Mouse (Mus musculus): ENCODE data around the gene BC049715. TPM values are rescaled to one million over a fixed set of nuclear protein-coding genes. Genes with fewer than 3 reads are reported as not detected.
"Not testable (repeated sequence)": the region's sequence is repeated elsewhere in the genome, so short reads cannot be mapped to it uniquely, and the experiment has no call there.

The BC049715 gene
- polyA plus RNA-seq, 1 experiment from 2014 or later = 4.0 TPM

DNA sequence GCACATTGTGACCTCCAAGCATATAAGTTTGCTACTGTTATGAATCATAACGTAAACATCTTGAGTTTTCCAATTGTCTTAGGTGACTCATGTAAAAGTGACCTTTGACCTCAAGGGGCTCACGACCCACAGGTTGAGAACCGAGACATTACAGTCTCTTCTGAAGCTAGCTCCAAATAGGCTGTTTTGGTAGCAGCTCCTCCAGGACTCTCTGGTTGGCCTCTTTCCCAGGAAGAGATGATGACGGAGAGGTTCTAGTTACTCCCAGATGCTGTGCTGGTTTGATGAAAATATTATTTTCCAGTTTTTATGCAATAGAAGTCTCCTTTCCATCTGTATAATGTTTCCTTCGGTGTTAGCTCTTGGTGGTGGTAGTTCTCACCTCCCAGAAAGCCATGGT lies 41.5 kb downstream of the BC049715 start:
- ATAC-seq (ENCODE audit: insufficient number of reproducible peaks, insufficient read depth, low FRiP score, low TSS enrichment, low read depth) = no peak

DNA sequence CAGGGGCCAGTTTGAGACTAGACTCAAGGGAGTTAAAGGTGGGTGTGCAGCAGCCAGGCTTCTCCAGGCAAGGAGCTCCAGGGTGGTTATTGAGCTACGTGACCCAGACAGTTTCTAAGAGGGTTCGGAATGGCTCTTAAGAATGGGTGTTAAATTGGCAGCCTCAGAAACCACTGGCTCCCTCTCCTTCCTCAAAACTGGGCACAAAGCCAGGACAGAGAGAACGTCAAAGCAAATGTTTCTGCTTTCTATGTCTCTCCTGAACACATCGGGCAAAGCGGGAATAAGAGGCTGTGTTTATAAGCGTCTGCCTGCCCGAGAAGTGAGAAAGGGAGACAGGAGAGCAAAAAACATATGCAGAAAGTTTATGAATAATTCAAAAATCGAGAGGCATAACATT lies 47.2 kb downstream of the BC049715 start:
- H3K36me3 ChIP-seq = no peaks in the 10 kb centered on the region
- H3K9me3 ChIP-seq = no peaks in the 10 kb centered on the region
- H3K9ac ChIP-seq (replicated peaks) = no peak overlapping the region
- peaks cover 24% of the 10 kb centered on the region for H3K4me1 ChIP-seq (replicated peaks)
- H3K4me2 ChIP-seq = peak overlapping the region; percentile 55
- no peaks in the 10 kb centered on the region for H3K27me3 ChIP-seq
- WGBS = 46% methylated on average over 8 of the region's 8 CpGs
- no peak overlapping the region; the same call in 1 of the 2 replicates for H3K4me3 ChIP-seq (replicated peaks)
- ATAC-seq (ENCODE audit: insufficient number of reproducible peaks, insufficient read depth, low FRiP score, low TSS enrichment, low read depth) = no peak
- H3K27ac ChIP-seq = peak overlapping the region; percentile 8

More for the DNA sequence above, 41.5 kb downstream of the BC049715 start:
- Histone ChIP-seq H3K4me1 (replicated peaks) (peaks cover 18% of the 10 kb centered on the region), H3K27me3 (no peaks in the 10 kb centered on the region), H3K4me2 (no peak overlapping the region), H3K4me3 (replicated peaks) (no peak overlapping the region), H3K27ac (no peak overlapping the region), H3K36me3 (no peaks in the 10 kb centered on the region), H3K9ac (replicated peaks) (no peak overlapping the region), H3K9me3 (no peaks in the 10 kb centered on the region)
- 77% methylated on average over 5 of the region's 5 CpGs for WGBS

- 24% methylated on average over 9 of the region's 9 CpGs for WGBS
- H3K27ac ChIP-seq = peak within 1 kb of the TSS; percentile 60
- H3K4me2 ChIP-seq = peak within 1 kb of the TSS; percentile 55
- peaks cover 24% of the 10 kb centered on the region for H3K4me1 ChIP-seq (replicated peaks)
- H3K36me3 ChIP-seq = no peaks in the 10 kb centered on the region
- ATAC-seq (ENCODE audit: insufficient number of reproducible peaks, insufficient read depth, low FRiP score, low TSS enrichment, low read depth) = peak; percentile 65; the same call in 1 of the 2 replicates
- H3K27me3 ChIP-seq = no peaks in the 10 kb centered on the region
- peak within 1 kb of the TSS; percentile 30 for H3K4me3 ChIP-seq (replicated peaks)
- peak within 1 kb of the TSS; percentile 52 for H3K9ac ChIP-seq (replicated peaks)
- no peaks in the 10 kb centered on the region for H3K9me3 ChIP-seq
Measured at GRCm38 (mm10) chr6:136875670-136876069, 48.2 kb downstream of the BC049715 start, which contains the start of gene Mgp. Gene Mgp (minus strand): TSS chr6:136875823.

DNA sequence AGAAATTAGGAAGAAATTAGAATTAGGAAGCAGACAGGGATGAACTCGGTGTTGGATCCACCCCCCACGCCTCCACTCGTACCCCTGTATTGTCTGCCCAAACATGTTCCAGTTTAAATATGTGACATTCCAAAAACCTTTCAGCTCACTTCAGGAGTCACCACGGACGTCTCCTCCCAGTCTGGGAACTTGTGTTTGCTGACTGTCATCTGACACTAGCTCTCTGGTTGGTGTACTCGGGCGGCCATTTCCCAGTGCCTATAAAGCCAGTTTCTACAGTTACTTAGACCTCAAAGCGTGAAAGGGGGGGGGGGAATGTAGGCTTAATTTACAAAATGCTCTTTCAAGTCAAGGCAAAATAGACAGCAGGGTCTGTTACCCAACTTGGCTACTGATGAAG lies 54.3 kb downstream of the BC049715 start:
- ATAC-seq (ENCODE audit: insufficient number of reproducible peaks, insufficient read depth, low FRiP score, low TSS enrichment, low read depth) = no peak

GRCm38 (mm10) chr6:136883431-136883915 lies 56.0 kb downstream of the BC049715 start:
- Histone ChIP-seq H3K4me1 (replicated peaks) (peaks cover 3% of the 10 kb centered on the region; the same call in 1 of the 2 replicates), H3K36me3 (no peaks in the 10 kb centered on the region), H3K27me3 (no peaks in the 10 kb centered on the region), H3K4me2 (no peak overlapping the region), H3K27ac (no peak overlapping the region), H3K9ac (replicated peaks) (no peak overlapping the region), H3K9me3 (no peaks in the 10 kb centered on the region), H3K4me3 (replicated peaks) (no peak overlapping the region)
- ATAC-seq (ENCODE audit: insufficient number of reproducible peaks, insufficient read depth, low FRiP score, low TSS enrichment, low read depth) = no peak; the same call in 1 of the 2 replicates
- 87% methylated on average over 3 of the region's 3 CpGs for WGBS

More for the DNA sequence above, 54.3 kb downstream of the BC049715 start:
- H3K27me3 ChIP-seq = no peaks in the 10 kb centered on the region
- H3K4me1 ChIP-seq (replicated peaks) = peaks cover 3% of the 10 kb centered on the region; the same call in 1 of the 2 replicates
- H3K9ac ChIP-seq (replicated peaks) = no peak overlapping the region
- H3K36me3 ChIP-seq = no peaks in the 10 kb centered on the region
- H3K27ac ChIP-seq = 0 out of 2 replicates have a peak overlapping the region, but pooled peaks have one; percentile 23
- no peak overlapping the region for H3K4me3 ChIP-seq (replicated peaks)
- 54% methylated on average over 8 of the region's 8 CpGs for WGBS
- no peak overlapping the region for H3K4me2 ChIP-seq
- H3K9me3 ChIP-seq = no peaks in the 10 kb centered on the region

DNA sequence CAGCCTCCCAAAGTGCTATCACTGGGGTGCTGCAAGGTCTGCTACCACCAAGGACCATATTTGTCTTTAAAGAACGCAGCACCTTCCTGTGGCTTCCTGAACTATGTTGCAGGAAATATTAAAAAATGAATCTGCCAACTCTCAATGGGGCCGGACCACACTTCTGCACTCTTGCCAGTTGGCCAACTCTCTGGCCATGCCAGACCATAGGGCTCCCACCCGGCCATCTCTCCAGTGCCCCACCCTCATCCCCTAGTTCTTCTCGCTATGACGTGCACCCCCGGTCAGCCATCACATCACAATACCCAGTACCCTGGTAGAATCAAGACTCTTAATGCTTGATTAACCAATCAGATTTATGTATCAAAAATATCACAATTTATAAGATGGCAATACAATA lies 56.5 kb downstream of the BC049715 start:
- no peak overlapping the region for H3K27ac ChIP-seq
- H3K9ac ChIP-seq (replicated peaks) = no peak overlapping the region
- WGBS = 94% methylated on average over 6 of the region's 6 CpGs
- no peaks in the 10 kb centered on the region for H3K9me3 ChIP-seq
- no peak overlapping the region for H3K4me2 ChIP-seq
- peaks cover 3% of the 10 kb centered on the region; the same call in 1 of the 2 replicates for H3K4me1 ChIP-seq (replicated peaks)
- H3K4me3 ChIP-seq (replicated peaks) = no peak overlapping the region
- no peaks in the 10 kb centered on the region for H3K36me3 ChIP-seq
- ATAC-seq (ENCODE audit: insufficient number of reproducible peaks, insufficient read depth, low FRiP score, low TSS enrichment, low read depth) = no peak
- H3K27me3 ChIP-seq = no peaks in the 10 kb centered on the region

DNA sequence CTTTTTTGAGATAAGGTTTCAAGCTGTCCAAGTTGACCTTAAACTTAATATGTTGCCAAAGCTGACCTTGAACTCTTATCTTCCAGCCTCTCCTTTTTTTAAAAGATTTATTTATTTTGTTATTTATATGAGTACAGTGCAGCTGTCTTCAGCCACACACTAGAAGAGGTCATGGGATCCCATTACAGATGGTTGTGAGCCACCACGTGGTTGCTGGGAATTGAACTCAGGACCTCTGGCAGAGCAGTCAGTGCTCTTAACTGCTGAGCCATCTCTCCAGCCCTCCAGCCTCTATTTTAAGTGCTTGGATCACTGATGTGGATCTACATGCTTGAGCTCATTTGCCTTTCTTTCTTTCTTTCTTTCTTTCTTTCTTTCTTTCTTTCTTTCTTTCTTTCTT lies 57.3 kb downstream of the BC049715 start:
- not testable (repeated sequence) for ATAC-seq (ENCODE audit: insufficient number of reproducible peaks, insufficient read depth, low FRiP score, low TSS enrichment, low read depth)

DNA sequence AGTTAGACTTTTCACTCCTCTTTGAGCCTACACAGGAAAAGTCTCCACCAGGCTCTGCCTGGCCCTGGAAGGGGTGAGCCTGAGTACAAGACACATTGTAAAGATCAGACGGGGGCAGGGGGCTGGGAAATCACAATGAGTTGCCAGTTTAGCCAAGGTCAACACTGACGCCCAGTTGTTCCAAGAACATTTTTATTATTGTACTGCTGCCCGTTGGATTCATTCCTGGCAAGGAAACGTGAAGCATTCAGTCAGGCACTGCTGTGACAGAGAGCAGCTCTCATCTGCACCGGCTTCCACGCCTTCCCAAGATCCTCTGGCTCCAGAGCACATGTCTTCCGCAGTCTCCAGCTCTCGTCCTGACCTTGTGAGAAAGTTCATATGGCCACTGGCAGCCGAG lies 60.4 kb downstream of the BC049715 start:
- Histone ChIP-seq H3K9ac (replicated peaks) (no peak overlapping the region), H3K4me1 (replicated peaks) (no peaks in the 10 kb centered on the region), H3K27me3 (no peaks in the 10 kb centered on the region), H3K27ac (no peak overlapping the region), H3K4me2 (no peak overlapping the region), H3K9me3 (no peaks in the 10 kb centered on the region), H3K36me3 (no peaks in the 10 kb centered on the region), H3K4me3 (replicated peaks) (no peak overlapping the region)
- 72% methylated on average over 9 of the region's 9 CpGs for WGBS
- no peak for ATAC-seq (ENCODE audit: insufficient number of reproducible peaks, insufficient read depth, low FRiP score, low TSS enrichment, low read depth)

More for the DNA sequence above, 57.3 kb downstream of the BC049715 start:
- WGBS = 43% methylated on average over 1 of the region's 1 CpGs
- not testable (repeated sequence) for H3K36me3 ChIP-seq; H3K27me3 ChIP-seq; H3K4me2 ChIP-seq; H3K4me1 ChIP-seq (replicated peaks); H3K27ac ChIP-seq; H3K9me3 ChIP-seq; H3K9ac ChIP-seq (replicated peaks); H3K4me3 ChIP-seq (replicated peaks)

DNA sequence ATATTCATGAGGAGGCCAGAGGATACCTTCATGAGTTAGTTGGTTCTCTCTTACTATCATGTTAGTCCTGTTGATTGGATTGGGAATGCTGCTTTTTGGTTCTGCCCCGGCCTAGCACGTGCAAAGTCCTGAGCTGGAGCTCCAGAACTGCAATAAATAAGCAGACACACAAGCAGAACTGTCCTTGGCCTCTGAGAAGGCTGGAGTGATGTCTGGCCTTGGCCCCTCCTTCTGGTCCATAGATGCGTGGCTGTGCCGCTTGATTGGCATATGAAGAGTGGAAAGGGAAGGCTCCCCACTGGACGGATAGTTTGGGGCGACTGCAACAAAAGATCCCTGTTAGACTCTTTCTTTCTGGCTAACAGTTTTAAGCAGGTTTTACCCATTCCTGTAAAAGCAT lies 61.6 kb downstream of the BC049715 start:
- Histone ChIP-seq H3K27ac (no peak overlapping the region), H3K4me3 (replicated peaks) (no peak overlapping the region), H3K27me3 (no peaks in the 10 kb centered on the region), H3K4me1 (replicated peaks) (0 out of 2 replicates have a peak, but pooled peaks cover 3% of the 10 kb centered on the region), H3K36me3 (no peaks in the 10 kb centered on the region), H3K9ac (replicated peaks) (no peak overlapping the region), H3K4me2 (no peak overlapping the region), H3K9me3 (no peaks in the 10 kb centered on the region)
- ATAC-seq (ENCODE audit: insufficient number of reproducible peaks, insufficient read depth, low FRiP score, low TSS enrichment, low read depth) = no peak
- WGBS = 86% methylated on average over 6 of the region's 6 CpGs

GRCm38 (mm10) chr6:136889554-136889953 lies 62.1 kb downstream of the BC049715 start:
- Histone ChIP-seq H3K4me1 (replicated peaks) (0 out of 2 replicates have a peak, but pooled peaks cover 7% of the 10 kb centered on the region), H3K27ac (no peak overlapping the region), H3K36me3 (no peaks in the 10 kb centered on the region), H3K27me3 (no peaks in the 10 kb centered on the region), H3K9ac (replicated peaks) (no peak overlapping the region), H3K4me2 (no peak overlapping the region), H3K9me3 (no peaks in the 10 kb centered on the region), H3K4me3 (replicated peaks) (no peak overlapping the region)
- ATAC-seq (ENCODE audit: insufficient number of reproducible peaks, insufficient read depth, low FRiP score, low TSS enrichment, low read depth) = no peak
- WGBS = 93% methylated on average over 6 of the region's 6 CpGs
